Mouse (Mus musculus) liver, embryonic 14 days (tissue): ENCODE results near the gene Mri1. TPM values are rescaled to one million over a fixed set of nuclear protein-coding genes. Genes with fewer than 3 reads are reported as not detected.

Experiments
- polyA plus RNA-seq: library from polyadenylated mRNA; depleted of rRNA; stranded (reverse); fragments of >200 nt; gene quantifications from 2 replicates; pipeline ENCODE4 v1.2.3, GENCODE M21; 2012; rRNA removed

The Mri1 gene
- 13.6 and 16.0 TPM in 2 replicates for polyA plus RNA-seq

GRCm38 (mm10) chr8:84256822-84257610 is at the start of gene Mri1:
TSS of gene Mri1 (minus strand) at chr8:84257326.

DNA sequence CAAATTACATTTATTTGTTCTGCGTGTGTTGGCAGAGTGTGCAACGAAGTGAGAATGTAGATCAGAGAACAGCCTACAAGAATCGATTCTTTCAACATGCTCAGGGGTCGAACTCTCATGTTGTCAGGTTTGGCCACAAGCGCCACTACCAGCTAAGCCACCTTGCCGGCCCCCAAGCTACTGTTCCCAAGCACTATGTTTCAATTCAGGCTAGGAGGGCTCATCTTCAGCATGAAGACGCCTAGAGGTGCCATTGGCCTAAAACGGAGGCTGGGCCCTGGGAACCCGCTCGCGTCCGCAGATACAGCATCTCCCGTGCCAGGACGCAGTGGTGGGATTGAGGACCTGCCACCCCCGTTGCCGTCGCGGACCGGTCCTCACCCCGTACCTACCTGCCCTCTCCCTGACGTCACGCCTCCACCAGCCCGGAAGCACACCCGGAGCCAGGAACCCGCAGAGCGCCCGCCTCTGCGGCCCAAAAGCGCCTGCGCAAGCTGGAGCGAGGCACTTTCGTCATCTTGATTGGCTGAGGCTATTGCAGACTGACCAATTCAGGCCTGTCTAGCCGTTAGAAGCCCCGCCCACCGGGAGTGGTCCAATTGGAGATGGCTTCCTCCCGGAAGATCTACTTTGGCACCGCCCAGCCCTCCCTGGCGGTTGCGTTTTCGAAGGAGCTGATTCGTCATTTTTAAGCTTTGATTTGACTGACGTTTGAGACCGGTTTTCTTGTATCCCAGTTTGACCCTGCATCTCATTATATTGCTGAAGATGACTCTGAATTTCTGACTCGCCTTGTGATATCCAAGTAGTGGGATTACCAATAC is 13.0 kb upstream of the Mri1 start, which contains the start of gene Ccdc130:
TSS of gene Ccdc130 (minus strand) at position 431 of the 824 bp plus-strand sequence.

GRCm38 (mm10) chr8:84249257-84250170 is 7.6 kb downstream of the Mri1 start, which contains the start of gene D8Ertd738e:
TSS of gene D8Ertd738e (minus strand) at chr8:84249719.

DNA sequence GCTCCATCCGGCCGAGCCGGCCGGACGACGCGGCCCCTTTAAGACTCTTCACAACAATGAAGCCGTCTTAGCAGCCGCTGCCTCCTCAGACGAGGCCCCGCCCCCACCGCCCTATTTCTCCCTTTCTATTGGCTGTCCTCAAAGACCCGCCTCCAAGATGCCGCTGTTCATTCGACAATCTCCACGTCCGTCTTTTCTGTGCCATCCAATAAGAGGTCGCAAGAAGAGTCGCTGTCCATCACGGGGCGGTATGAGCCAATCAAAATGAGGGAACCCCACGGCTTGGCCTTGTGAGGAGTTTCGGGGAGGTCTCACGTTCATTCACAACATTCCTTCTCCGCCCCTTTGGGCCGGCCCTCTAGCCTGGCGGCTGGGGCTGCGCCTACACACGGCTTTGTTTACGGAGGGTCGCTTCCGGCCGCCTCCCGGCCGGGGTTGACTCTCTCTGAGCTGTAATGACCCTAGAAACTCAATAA is 20.1 kb downstream of the Mri1 start, which contains the start of gene Zswim4:
TSS of gene Zswim4 (minus strand) at position 58 of the 476 bp plus-strand sequence.

Other genes starting within 250 kb of the Mri1 start
- gene 2210011C24Rik, start 245.2 kb downstream of the Mri1 start, polyA plus RNA-seq: not detected in 2 replicates
- 0.09 and 0.25 TPM in 2 replicates for gene Palm3, start 235.9 kb downstream of the Mri1 start, polyA plus RNA-seq
- 0.62 and 0.74 TPM in 2 replicates for gene Il27ra, start 214.7 kb downstream of the Mri1 start, polyA plus RNA-seq
- 0.10 TPM in 1 of 2 replicates, not detected in the other for gene Rln3, start 212.3 kb downstream of the Mri1 start, polyA plus RNA-seq
- 0.31 and 0.36 TPM in 2 replicates for gene Gm10643, start 192.2 kb downstream of the Mri1 start, polyA plus RNA-seq
- gene Rfx1, start 190.5 kb downstream of the Mri1 start, polyA plus RNA-seq: 3.6 and 4.5 TPM in 2 replicates
- gene Dcaf15, start 152.6 kb downstream of the Mri1 start, polyA plus RNA-seq: 15.6 TPM in 2 replicates
- 0.02 and 0.03 TPM in 2 replicates for gene Podnl1, start 131.3 kb downstream of the Mri1 start, polyA plus RNA-seq
- gene Cc2d1a, start 109.4 kb downstream of the Mri1 start, polyA plus RNA-seq: 3.1 and 3.2 TPM in 2 replicates
- gene 4930432K21Rik, start 109.3 kb downstream of the Mri1 start, polyA plus RNA-seq: 0.08 and 0.15 TPM in 2 replicates
- 0.14 and 0.15 TPM in 2 replicates for gene Nanos3, start 72.1 kb downstream of the Mri1 start, polyA plus RNA-seq
- 1.6 and 1.7 TPM in 2 replicates for gene Zswim4, start 20.3 kb downstream of the Mri1 start, polyA plus RNA-seq
- 139 and 148 TPM in 2 replicates for gene D8Ertd738e, start 7.6 kb downstream of the Mri1 start, polyA plus RNA-seq
- 6.2 and 7.1 TPM in 2 replicates for gene Ccdc130, start 13.1 kb upstream of the Mri1 start, polyA plus RNA-seq
- 0.43 and 0.81 TPM in 2 replicates for gene Cacna1a, start 131.1 kb upstream of the Mri1 start, polyA plus RNA-seq